Mouse (Mus musculus): ENCODE results near the gene B3gnt2. TPM values are rescaled to one million over a fixed set of nuclear protein-coding genes. Genes with fewer than 3 reads are reported as not detected.

Gene B3gnt2
- polyA plus RNA-seq, 1 experiment from 2014 or later = 1.9 TPM

- WGBS = 86% methylated on average over 4 of the region's 4 CpGs
- no peaks in the 10 kb centered on the region for H3K9me3 ChIP-seq
- H3K9ac ChIP-seq (replicated peaks) = no peak overlapping the region
- no peaks in the 10 kb centered on the region for H3K36me3 ChIP-seq
- H3K4me2 ChIP-seq (replicated peaks) = no peak overlapping the region
- no peak overlapping the region for H3K27ac ChIP-seq
- no peak for ATAC-seq
- H3K27me3 ChIP-seq = no peaks in the 10 kb centered on the region
- no peaks in the 10 kb centered on the region for H3K4me1 ChIP-seq (replicated peaks)
- H3K4me3 ChIP-seq (replicated peaks) = no peak overlapping the region
Observed at GRCm38 (mm10) chr11:22844754-22845718, 15.7 kb downstream of the B3gnt2 start.

GRCm38 (mm10) chr11:22839456-22839855 lies 21.3 kb downstream of the B3gnt2 start:
- no peak overlapping the region for H3K9ac ChIP-seq (replicated peaks)
- no peaks in the 10 kb centered on the region for H3K9me3 ChIP-seq
- no peaks in the 10 kb centered on the region for H3K27me3 ChIP-seq
- no peak overlapping the region for H3K27ac ChIP-seq
- H3K36me3 ChIP-seq = no peaks in the 10 kb centered on the region
- H3K4me1 ChIP-seq (replicated peaks) = no peaks in the 10 kb centered on the region
- no peak overlapping the region for H3K4me2 ChIP-seq (replicated peaks)
- 65% methylated on average over 3 of the region's 3 CpGs for WGBS
- H3K4me3 ChIP-seq (replicated peaks) = no peak overlapping the region
- ATAC-seq = no peak

DNA sequence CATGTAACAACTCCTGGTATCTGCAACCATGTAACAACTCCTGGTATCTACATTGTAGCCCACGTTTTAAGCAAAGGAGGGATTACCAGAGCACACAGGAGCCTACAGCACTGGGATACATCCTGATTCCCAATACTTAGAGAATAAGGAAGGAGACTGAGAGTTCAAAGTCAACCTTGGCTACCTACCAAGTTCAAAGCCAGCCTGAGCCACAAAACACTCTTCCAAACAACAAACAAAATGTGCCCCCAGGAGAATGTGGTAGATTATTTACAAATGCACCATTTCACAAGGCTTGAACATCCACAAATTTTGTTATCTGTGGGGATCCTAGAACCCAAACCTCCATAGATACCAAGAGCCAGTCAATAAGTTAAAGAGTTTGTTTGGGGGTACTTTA lies 22.4 kb downstream of the B3gnt2 start:
- Histone ChIP-seq H3K4me3 (replicated peaks) (no peak overlapping the region), H3K9me3 (no peaks in the 10 kb centered on the region)

DNA sequence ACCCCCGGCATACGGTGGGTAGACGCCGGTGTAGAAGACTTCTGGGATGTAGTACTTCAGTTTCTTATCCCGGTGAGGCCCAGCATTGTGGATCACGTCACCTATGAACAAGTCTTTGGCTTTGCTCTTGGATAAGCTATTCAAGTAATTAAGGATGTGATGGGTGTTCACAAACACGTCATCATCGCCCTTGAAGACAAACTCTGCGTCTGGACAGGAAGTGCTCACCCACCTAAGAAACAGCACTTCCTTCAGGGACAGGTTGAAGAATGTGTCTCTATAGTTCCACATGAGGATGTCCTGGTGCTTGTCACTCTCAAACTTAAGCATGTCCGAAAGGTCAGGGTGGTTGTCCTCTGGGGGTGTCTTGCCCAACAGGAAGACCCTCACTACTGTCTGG lies 24.5 kb downstream of the B3gnt2 start:
- Histone ChIP-seq H3K9me3 (no peaks in the 10 kb centered on the region), H3K27me3 (no peaks in the 10 kb centered on the region), H3K4me1 (replicated peaks) (no peaks in the 10 kb centered on the region), H3K9ac (replicated peaks) (no peak overlapping the region), H3K36me3 (no peaks in the 10 kb centered on the region), H3K27ac (no peak overlapping the region), H3K4me3 (replicated peaks) (no peak overlapping the region), H3K4me2 (replicated peaks) (no peak overlapping the region)
- 93% methylated on average over 10 of the region's 10 CpGs for WGBS
- ATAC-seq = no peak

More for the DNA sequence above, 22.4 kb downstream of the B3gnt2 start:
- no peaks in the 10 kb centered on the region for H3K4me1 ChIP-seq (replicated peaks)
- H3K4me2 ChIP-seq (replicated peaks) = no peak overlapping the region
- H3K36me3 ChIP-seq = no peaks in the 10 kb centered on the region
- ATAC-seq = no peak
- H3K27ac ChIP-seq = no peak overlapping the region
- no peaks in the 10 kb centered on the region for H3K27me3 ChIP-seq
- 51% methylated on average over 1 of the region's 1 CpGs for WGBS
- no peak overlapping the region for H3K9ac ChIP-seq (replicated peaks)

DNA sequence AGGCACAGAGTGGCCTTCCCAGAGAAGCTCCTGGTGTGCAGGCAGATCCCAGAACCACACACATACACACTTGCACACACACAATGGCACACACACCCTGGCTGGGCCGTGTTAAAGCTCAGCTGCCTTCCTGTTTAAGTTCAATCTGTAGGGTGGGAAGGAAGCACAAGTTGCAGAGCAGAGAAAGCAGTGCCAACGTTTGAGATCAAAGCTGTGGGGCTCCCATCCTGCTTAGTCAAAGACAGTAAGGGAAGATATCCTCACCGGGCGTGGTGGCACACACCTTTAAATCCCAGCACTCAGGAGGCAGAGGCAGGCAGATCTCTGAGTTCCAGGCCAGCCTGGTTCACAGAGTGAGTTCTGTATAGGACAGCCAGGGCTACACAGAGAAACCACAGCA lies 28.2 kb downstream of the B3gnt2 start:
- ATAC-seq = no peak
- H3K36me3 ChIP-seq = no peaks in the 10 kb centered on the region
- no peak overlapping the region for H3K4me3 ChIP-seq (replicated peaks)
- no peak overlapping the region for H3K4me2 ChIP-seq (replicated peaks)
- H3K27me3 ChIP-seq = no peaks in the 10 kb centered on the region
- no peaks in the 10 kb centered on the region for H3K9me3 ChIP-seq
- no peaks in the 10 kb centered on the region for H3K4me1 ChIP-seq (replicated peaks)
- H3K27ac ChIP-seq = no peak overlapping the region
- no peak overlapping the region for H3K9ac ChIP-seq (replicated peaks)
- 89% methylated on average over 4 of the region's 4 CpGs for WGBS

- Histone ChIP-seq H3K9ac (replicated peaks) (no peak overlapping the region), H3K9me3 (no peaks in the 10 kb centered on the region), H3K27me3 (no peaks in the 10 kb centered on the region), H3K4me2 (replicated peaks) (no peak overlapping the region), H3K4me3 (replicated peaks) (no peak overlapping the region), H3K4me1 (replicated peaks) (no peaks in the 10 kb centered on the region), H3K27ac (no peak overlapping the region), H3K36me3 (no peaks in the 10 kb centered on the region)
- ATAC-seq = no peak
- WGBS = 93% methylated on average over 11 of the region's 11 CpGs
Observed at GRCm38 (mm10) chr11:22831916-22832315, 28.8 kb downstream of the B3gnt2 start.

- Histone ChIP-seq H3K27me3 (no peaks in the 10 kb centered on the region), H3K36me3 (no peaks in the 10 kb centered on the region), H3K27ac (0 out of 2 replicates have a peak overlapping the region, but pooled peaks have one; percentile 16), H3K4me2 (replicated peaks) (no peak overlapping the region), H3K9me3 (no peaks in the 10 kb centered on the region), H3K4me1 (replicated peaks) (no peaks in the 10 kb centered on the region), H3K9ac (replicated peaks) (no peak overlapping the region), H3K4me3 (replicated peaks) (no peak overlapping the region)
- WGBS = 73% methylated on average over 6 of the region's 6 CpGs
- no peak for ATAC-seq
Observed at GRCm38 (mm10) chr11:22830684-22831083, 30.1 kb downstream of the B3gnt2 start.

DNA sequence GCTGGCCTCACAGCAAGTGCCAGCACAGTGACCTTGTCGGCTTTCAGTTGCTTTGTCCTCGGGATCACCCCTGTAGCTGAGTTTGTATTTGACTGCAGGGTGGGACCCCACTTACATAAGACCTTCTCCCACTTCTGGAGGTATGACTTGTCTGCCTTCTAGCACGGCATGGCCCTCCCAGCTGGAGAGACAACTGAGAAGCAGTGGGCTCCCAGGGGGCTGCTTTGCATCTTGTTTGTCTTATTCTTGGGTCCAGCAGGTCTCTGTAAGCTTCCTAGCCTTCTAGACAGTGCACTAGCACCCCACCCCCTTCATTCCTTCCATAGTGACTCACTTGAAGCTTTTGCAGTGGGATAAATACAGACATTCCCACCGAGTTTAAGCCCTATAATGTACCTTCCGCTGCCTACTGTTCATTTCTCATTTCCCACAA lies 30.6 kb downstream of the B3gnt2 start:
- H3K27ac ChIP-seq = 0 out of 2 replicates have a peak overlapping the region, but pooled peaks have one; percentile 16
- no peaks in the 10 kb centered on the region for H3K27me3 ChIP-seq
- H3K4me1 ChIP-seq (replicated peaks) = no peaks in the 10 kb centered on the region
- H3K9me3 ChIP-seq = no peaks in the 10 kb centered on the region
- ATAC-seq = no peak
- H3K4me3 ChIP-seq (replicated peaks) = no peak overlapping the region
- WGBS = 44% methylated on average over 5 of the region's 5 CpGs
- no peak overlapping the region for H3K4me2 ChIP-seq (replicated peaks)
- H3K9ac ChIP-seq (replicated peaks) = no peak overlapping the region
- no peaks in the 10 kb centered on the region for H3K36me3 ChIP-seq

GRCm38 (mm10) chr11:22828988-22829632 lies 31.7 kb downstream of the B3gnt2 start:
- Histone ChIP-seq H3K27me3 (no peaks in the 10 kb centered on the region), H3K4me1 (replicated peaks) (no peaks in the 10 kb centered on the region), H3K9ac (replicated peaks) (no peak overlapping the region), H3K36me3 (no peaks in the 10 kb centered on the region), H3K4me3 (replicated peaks) (no peak overlapping the region), H3K9me3 (no peaks in the 10 kb centered on the region), H3K27ac (no peak overlapping the region), H3K4me2 (replicated peaks) (no peak overlapping the region)
- no peak for ATAC-seq
- 99% methylated on average over 15 of the region's 15 CpGs for WGBS

DNA sequence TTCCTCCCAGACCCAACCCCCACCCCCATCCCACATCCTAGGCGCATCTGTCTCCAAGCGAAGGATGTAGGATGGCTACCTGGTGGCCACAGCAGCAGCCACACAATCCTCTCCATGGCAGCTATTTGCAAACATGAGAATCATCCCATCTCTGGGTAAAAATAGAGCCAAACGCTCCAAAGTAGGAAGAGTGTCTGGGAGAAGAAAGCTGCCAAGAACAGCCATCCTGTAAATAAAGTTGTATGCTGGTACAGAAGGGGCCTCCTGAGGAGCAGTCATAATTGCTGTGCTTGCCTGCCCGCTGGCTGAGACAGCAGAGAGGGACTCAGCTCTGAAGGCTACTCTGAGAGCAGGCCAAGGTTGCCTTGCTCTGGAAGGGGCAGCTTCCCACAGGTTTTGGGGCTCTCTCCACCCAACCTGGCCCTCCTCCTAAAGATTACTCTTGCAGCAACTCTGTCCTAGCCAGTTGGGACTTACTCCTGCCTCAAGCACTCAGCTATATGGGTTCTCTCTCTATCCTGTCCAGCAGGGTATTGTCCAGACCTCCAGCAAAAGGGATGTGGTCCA lies 33.2 kb downstream of the B3gnt2 start:
- WGBS = 90% methylated on average over 4 of the region's 4 CpGs
- H3K9me3 ChIP-seq = no peaks in the 10 kb centered on the region
- no peaks in the 10 kb centered on the region for H3K36me3 ChIP-seq
- H3K9ac ChIP-seq (replicated peaks) = no peak overlapping the region
- no peak for ATAC-seq
- no peak overlapping the region for H3K4me2 ChIP-seq (replicated peaks)
- no peak overlapping the region for H3K27ac ChIP-seq
- H3K27me3 ChIP-seq = no peaks in the 10 kb centered on the region
- no peak overlapping the region for H3K4me3 ChIP-seq (replicated peaks)
- no peaks in the 10 kb centered on the region for H3K4me1 ChIP-seq (replicated peaks)

DNA sequence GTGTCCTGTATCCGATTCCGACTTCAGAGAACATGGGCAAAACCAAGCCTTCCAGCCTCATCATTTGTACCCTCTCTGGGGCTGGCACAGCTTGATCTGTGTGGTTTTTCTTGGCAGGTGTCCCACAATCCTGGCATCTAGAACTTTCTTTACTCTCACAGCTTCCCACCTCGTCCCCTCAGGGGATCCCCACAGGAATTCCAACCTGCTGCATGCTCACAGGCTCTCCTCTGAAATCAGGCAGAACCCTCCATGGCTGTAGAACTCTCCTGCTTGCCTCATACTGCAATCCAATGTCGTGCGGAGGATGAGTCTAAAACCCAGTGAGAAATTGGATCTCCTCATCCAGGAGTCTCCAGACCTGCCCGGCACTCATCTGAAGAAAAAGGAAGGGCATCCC lies 34.1 kb downstream of the B3gnt2 start:
- no peaks in the 10 kb centered on the region for H3K36me3 ChIP-seq
- WGBS = 89% methylated on average over 6 of the region's 6 CpGs
- no peak overlapping the region for H3K4me3 ChIP-seq (replicated peaks)
- H3K9me3 ChIP-seq = no peaks in the 10 kb centered on the region
- H3K4me1 ChIP-seq (replicated peaks) = no peaks in the 10 kb centered on the region
- no peak overlapping the region for H3K9ac ChIP-seq (replicated peaks)
- no peak overlapping the region for H3K27ac ChIP-seq
- H3K4me2 ChIP-seq (replicated peaks) = no peak overlapping the region
- no peaks in the 10 kb centered on the region for H3K27me3 ChIP-seq
- ATAC-seq = no peak

GRCm38 (mm10) chr11:22826051-22826450 lies 34.7 kb downstream of the B3gnt2 start:
- Histone ChIP-seq H3K4me2 (replicated peaks) (no peak overlapping the region), H3K27ac (no peak overlapping the region), H3K9me3 (no peaks in the 10 kb centered on the region), H3K36me3 (no peaks in the 10 kb centered on the region), H3K4me1 (replicated peaks) (no peaks in the 10 kb centered on the region), H3K9ac (replicated peaks) (no peak overlapping the region), H3K4me3 (replicated peaks) (no peak overlapping the region), H3K27me3 (no peaks in the 10 kb centered on the region)
- no peak for ATAC-seq
- WGBS = 96% methylated on average over 14 of the region's 14 CpGs

All from midbrain, embryonic 13.5 days (tissue).